Mouse (Mus musculus) heart, postnatal 0 days (tissue): ENCODE data around the gene Adgrv1. TPM values are rescaled to one million over a fixed set of nuclear protein-coding genes. Genes with fewer than 3 reads are reported as not detected.

ENCODE experiments used
- ATAC-seq: fragments of 200-750 bp; cut with Nextera tagmentation; 2 replicates; pipeline ENCODE4 v1.8.0; 2017; ENCODE audit warnings: low read depth, moderate number of reproducible peaks, moderate library complexity; ENCODE audit not compliant: insufficient read depth
- DNase-seq: peaks from one replicate; pipeline ENCODE4 v3.0.0-alpha.2; 2016; ENCODE audit warnings: low spot score
- H3K27ac ChIP-seq: fragments of 300-500 bp; sonication (generic); 2 replicates; pipeline ENCODE4 v1.5.1; 2014; ENCODE audit warnings: low read depth, mild to moderate bottlenecking
- H3K27me3 ChIP-seq: fragments of 300-500 bp; sonication (generic); 2 replicates; pipeline ENCODE4 v1.6.1; 2014; ENCODE audit warnings: low read length, mixed read lengths; ENCODE audit not compliant: control insufficient read depth, insufficient read depth
- H3K36me3 ChIP-seq: fragments of 300-500 bp; sonication (generic); replicated peaks from 2 replicates; pipeline ENCODE4 v1.6.1; 2014; ENCODE audit warnings: low read length, mixed read lengths; ENCODE audit not compliant: control insufficient read depth, insufficient read depth
- H3K4me1 ChIP-seq: fragments of 300-500 bp; sonication (generic); 2 replicates; pipeline ENCODE4 v1.6.1; 2014; ENCODE audit warnings: antibody characterized with exemption; ENCODE audit not compliant: control insufficient read depth, insufficient read depth
- H3K4me2 ChIP-seq: fragments of 300-500 bp; sonication (generic); 2 replicates; pipeline ENCODE4 v1.6.1; 2014; ENCODE audit warnings: low read depth, mild to moderate bottlenecking, low read length, moderate library complexity
- H3K4me3 ChIP-seq: fragments of 300-500 bp; sonication (generic); 2 replicates; pipeline ENCODE4 v1.5.1; 2014; ENCODE audit warnings: low read depth, low read length
- H3K9ac ChIP-seq: fragments of 300-500 bp; sonication (generic); replicated peaks from 2 replicates; pipeline ENCODE4 v1.6.1; 2014; ENCODE audit warnings: low read depth, low read length, mixed read lengths
- H3K9me3 ChIP-seq: fragments of 300-500 bp; sonication (generic); replicated peaks from 2 replicates; pipeline ENCODE4 v1.6.1; 2016; ENCODE audit warnings: low read length; ENCODE audit not compliant: control insufficient read depth
- CTCF ChIP-seq: IDR thresholded peaks from 2 replicates; pipeline ENCODE4 v1.5.1; 2016; ENCODE audit warnings: antibody characterized with exemption, control low read depth, low read depth
- EP300 ChIP-seq: IDR thresholded peaks from 2 replicates; pipeline ENCODE4 v1.6.1; 2016; ENCODE audit warnings: antibody characterized with exemption, low read depth
- WGBS: fragments of 180-500 bp; shearing (Covaris S2); extraction: QIAGEN DNeasy Blood & Tissue Kit; methylation state at CpG from one replicate; pipeline ENCODE4 v1.1.7; 2014; 5-methylcytosine and 5-hydroxymethylcytosine counted together
- polyA plus RNA-seq: library from polyadenylated mRNA; unstranded; fragments of >200 nt; fragmentation: Nextera tagmentation; extraction: Ambion mirVana; gene quantifications from 2 replicates; pipeline ENCODE4 v1.2.1, GENCODE M21; 2015
- total RNA-seq: library from RNA; depleted of rRNA; stranded (reverse); fragments of >200 nt; gene quantifications from 2 replicates; pipeline ENCODE4 v1.2.3, GENCODE M21; 2014; ENCODE audit warnings: low replicate concordance; rRNA removed

The Adgrv1 gene
- total RNA-seq (0.54 and 10.5 TPM in 2 replicates), polyA plus RNA-seq (0.65 and 0.68 TPM in 2 replicates)

- WGBS = 1% methylated on average over 42 of the region's 42 CpGs
- peak; percentile 98 for ATAC-seq
- Histone ChIP-seq H3K9me3 (no peaks in the 10 kb centered on the region), H3K27ac (no peak within 1 kb of the TSS), H3K36me3 (no peaks in the 10 kb centered on the region), H3K4me2 (peak within 1 kb of the TSS; percentile 66), H3K4me3 (peak within 1 kb of the TSS; percentile 37), H3K27me3 (peaks cover 16% of the 10 kb centered on the region; the same call in 1 of the 2 replicates), H3K4me1 (no peaks in the 10 kb centered on the region), H3K9ac (no peak within 1 kb of the TSS)
- TF ChIP-seq CTCF = no peak
- no peak for TF ChIP-seq EP300
- DNase-seq = peak; percentile 59
Observed at GRCm38 (mm10) chr13:81632720-81633415, at the start of gene Adgrv1. Gene Adgrv1 (minus strand): TSS chr13:81633154.

GRCm38 (mm10) chr13:81675333-81675732, 42.4 kb upstream of the Adgrv1 start:
- 67% methylated on average over 8 of the region's 8 CpGs for WGBS
- no peaks in the 10 kb centered on the region for H3K9me3 ChIP-seq

GRCm38 (mm10) chr13:81667713-81668112, 34.8 kb upstream of the Adgrv1 start:
- Histone ChIP-seq H3K27ac (no peak overlapping the region), H3K36me3 (peaks cover 59% of the 10 kb centered on the region), H3K4me1 (no peaks in the 10 kb centered on the region; the same call in 1 of the 2 replicates), H3K27me3 (no peaks in the 10 kb centered on the region), H3K9me3 (no peaks in the 10 kb centered on the region), H3K4me2 (no peak overlapping the region), H3K9ac (no peak overlapping the region), H3K4me3 (no peak overlapping the region)
- 85% methylated on average over 5 of the region's 5 CpGs for WGBS
- DNase-seq (no peak), ATAC-seq (no peak)
- TF ChIP-seq EP300 (no peak), CTCF (no peak)

More at GRCm38 (mm10) chr13:81675333-81675732, 42.4 kb upstream of the Adgrv1 start:
- TF ChIP-seq EP300 (no peak), CTCF (no peak)
- Histone ChIP-seq H3K4me3 (no peak overlapping the region), H3K27ac (no peak overlapping the region), H3K27me3 (no peaks in the 10 kb centered on the region), H3K4me2 (no peak overlapping the region), H3K4me1 (no peaks in the 10 kb centered on the region), H3K9ac (no peak overlapping the region), H3K36me3 (peaks cover 26% of the 10 kb centered on the region)
- no peak for ATAC-seq
- DNase-seq = no peak

GRCm38 (mm10) chr13:81664331-81664698, 31.4 kb upstream of the Adgrv1 start:
- WGBS = 79% methylated on average over 5 of the region's 5 CpGs
- Histone ChIP-seq H3K9ac (no peak overlapping the region), H3K4me3 (no peak overlapping the region), H3K27me3 (no peaks in the 10 kb centered on the region), H3K4me1 (no peaks in the 10 kb centered on the region; the same call in 1 of the 2 replicates), H3K9me3 (no peaks in the 10 kb centered on the region), H3K36me3 (peaks cover 50% of the 10 kb centered on the region), H3K27ac (no peak overlapping the region), H3K4me2 (no peak overlapping the region)
- DNase-seq = no peak
- no peak for ATAC-seq
- TF ChIP-seq CTCF = no peak
- TF ChIP-seq EP300 = no peak

- ATAC-seq = no peak
- TF ChIP-seq CTCF (no peak), EP300 (no peak)
Observed at GRCm38 (mm10) chr13:81663566-81664330, 30.8 kb upstream of the Adgrv1 start.

More at GRCm38 (mm10) chr13:81663566-81664330, 30.8 kb upstream of the Adgrv1 start:
- Histone ChIP-seq H3K27ac (no peak overlapping the region), H3K9me3 (no peaks in the 10 kb centered on the region), H3K27me3 (no peaks in the 10 kb centered on the region), H3K4me1 (peaks cover 4% of the 10 kb centered on the region; the same call in 1 of the 2 replicates), H3K36me3 (peaks cover 44% of the 10 kb centered on the region), H3K4me3 (no peak overlapping the region), H3K9ac (no peak overlapping the region), H3K4me2 (no peak overlapping the region)
- DNase-seq = no peak
- 83% methylated on average over 12 of the region's 12 CpGs for WGBS
